Mouse (Mus musculus) liver, adult 2 months (tissue): ENCODE results near the gene Mrm3.

Experiments
- CTCF ChIP-seq: fragments of 200-500 bp; IDR thresholded peaks from 2 replicates; pipeline ENCODE4 v1.5.1; 2011; ENCODE audit warnings: low read depth, low read length, control low read depth
- POLR2A ChIP-seq: fragments of 200-500 bp; IDR thresholded peaks from 2 replicates; pipeline ENCODE4 v1.6.1; 2011; ENCODE audit warnings: low read length, control low read depth; ENCODE audit not compliant: insufficient read depth; ENCODE audit errors: extremely low read depth

DNA sequence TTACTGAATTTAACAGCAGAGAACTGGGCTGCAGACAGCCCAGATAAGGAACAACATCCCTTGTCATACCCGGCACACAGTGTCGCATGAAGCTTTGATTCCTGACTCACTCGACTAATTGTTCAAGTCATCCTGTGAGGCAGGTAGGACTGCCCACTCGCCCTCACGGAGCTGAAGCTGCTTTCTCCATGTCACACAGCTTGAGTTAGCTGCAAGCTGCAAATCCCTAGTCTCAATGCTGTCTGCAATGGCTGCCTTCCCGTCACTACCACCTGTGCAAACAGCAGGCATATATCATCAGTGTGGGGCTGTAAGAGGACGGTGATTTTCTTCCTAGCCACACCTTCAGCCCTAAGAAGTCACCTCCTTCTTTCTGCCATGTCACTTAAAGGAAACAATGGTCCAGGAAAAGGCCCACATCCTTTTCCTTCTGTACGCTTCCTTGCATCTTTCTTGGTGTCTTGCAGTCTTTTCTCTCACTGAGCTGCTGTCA lies 46.5 kb upstream of the Mrm3 start:
- no peak for TF ChIP-seq CTCF
- no peak for TF ChIP-seq POLR2A
